Mouse (Mus musculus) MEL (cell line): ENCODE measurements around the gene P2ry2. TPM values are rescaled to one million over a fixed set of nuclear protein-coding genes. Genes with fewer than 3 reads are reported as not detected.

Experiments
- DNase-seq: peaks from one replicate; pipeline ENCODE4 v3.0.0; 2011; ENCODE audit warnings: low read depth, low spot score
- H3K27ac ChIP-seq: 2 replicates; pipeline ENCODE4 v1.5.1; 2012; ENCODE audit warnings: low read depth, mild to moderate bottlenecking, control low read depth, low read length, moderate library complexity; ENCODE audit not compliant: control insufficient read depth
- H3K27me3 ChIP-seq, 2 experiments: fragments of 150-350 bp in 1 of 2; sonication (generic) in 1 of 2; 2 replicates each; pipeline ENCODE4 v1.6.1; 2012; ENCODE audit warnings: low read length in 2 of 2, mild to moderate bottlenecking in 2 of 2, improper control_type of control experiment in 1 of 2, moderate library complexity in 1 of 2; ENCODE audit not compliant: insufficient read depth in 2 of 2, control insufficient read depth in 1 of 2
- H3K36me3 ChIP-seq, 2 experiments: 2 replicates each; pipeline ENCODE4 v1.6.1; 2012 to 2014; ENCODE audit warnings: low read length in 2 of 2, improper control_type of control experiment in 1 of 2, inconsistent platforms in 1 of 2, mild to moderate bottlenecking in 1 of 2; ENCODE audit not compliant: insufficient read depth in 2 of 2, control insufficient read depth in 1 of 2
- H3K4me1 ChIP-seq, 2 experiments: fragments of 150-350 bp in 1 of 2; sonication (generic) in 1 of 2; 2 replicates each; pipeline ENCODE4 v1.6.1; 2012; ENCODE audit warnings: low read length in 2 of 2, improper control_type of control experiment in 1 of 2, mild to moderate bottlenecking in 1 of 2; ENCODE audit not compliant: insufficient read depth in 2 of 2, control insufficient read depth in 1 of 2
- H3K4me3 ChIP-seq, 2 experiments: fragments of 150-350 bp in 1 of 2; sonication (generic) in 1 of 2; 2 replicates each; pipeline ENCODE4 v1.5.1; 2012; ENCODE audit warnings: low read depth in 2 of 2, low read length in 2 of 2, mild to moderate bottlenecking in 2 of 2, moderate library complexity in 2 of 2, control low read depth in 1 of 2, improper control_type of control experiment in 1 of 2; ENCODE audit not compliant: control insufficient read depth in 1 of 2, insufficient read depth in 1 of 2
- H3K79me2 ChIP-seq: 2 replicates; pipeline ENCODE4 v1.6.1; 2012; ENCODE audit warnings: mild to moderate bottlenecking, low read length, moderate library complexity; ENCODE audit not compliant: control insufficient read depth, poor library complexity, insufficient read depth
- H3K9ac ChIP-seq: 2 replicates; pipeline ENCODE4 v1.6.1; 2012; ENCODE audit warnings: low read depth, mild to moderate bottlenecking, control low read depth, low read length, moderate library complexity; ENCODE audit not compliant: control insufficient read depth, poor library complexity, severe bottlenecking
- H3K9me3 ChIP-seq: fragments of 150-350 bp; sonication (generic); replicated peaks from 2 replicates; pipeline ENCODE4 v1.6.1; 2012; ENCODE audit warnings: mild to moderate bottlenecking, low read length, improper control_type of control experiment, moderate library complexity; ENCODE audit not compliant: insufficient read depth
- CHD1 ChIP-seq: IDR thresholded peaks from 2 replicates; pipeline ENCODE4 v1.6.1; 2012; ENCODE audit warnings: low read depth, mild to moderate bottlenecking, inconsistent platforms, low read length, improper control_type of control experiment
- EP300 ChIP-seq, 2 experiments: IDR thresholded peaks; 2 replicates each; pipeline ENCODE4 v1.6.1; 2011; ENCODE audit warnings: improper control_type of control experiment in 2 of 2, low read length in 2 of 2, low read depth in 1 of 2, mild to moderate bottlenecking in 1 of 2
- GATA1 ChIP-seq: IDR thresholded peaks from 2 replicates; pipeline ENCODE4 v1.6.1; 2011; ENCODE audit warnings: low read depth, low read length, improper control_type of control experiment
- HCFC1 ChIP-seq: IDR thresholded peaks from 2 replicates; pipeline ENCODE4 v1.6.1; 2012; ENCODE audit warnings: low read depth, mild to moderate bottlenecking, inconsistent platforms, low read length, improper control_type of control experiment, moderate library complexity
- JUND ChIP-seq: IDR thresholded peaks from 2 replicates; pipeline ENCODE4 v1.6.1; 2011; ENCODE audit warnings: low read depth, mild to moderate bottlenecking, improper control_type of control experiment, low read length
- KAT2A ChIP-seq: conservative IDR thresholded peaks from 2 replicates; pipeline ENCODE4 v1.6.1; 2012; ENCODE audit warnings: low read depth, low read length, improper control_type of control experiment, inconsistent platforms
- MAFK ChIP-seq: IDR thresholded peaks from 2 replicates; pipeline ENCODE4 v1.6.1; 2011; ENCODE audit warnings: low read depth, mild to moderate bottlenecking, low read length, improper control_type of control experiment, borderline replicate concordance
- MAX ChIP-seq: IDR thresholded peaks from 2 replicates; pipeline ENCODE4 v1.6.1; 2011; ENCODE audit warnings: low read length, improper control_type of control experiment
- MAZ ChIP-seq: IDR thresholded peaks from 2 replicates; pipeline ENCODE4 v1.6.1; 2012; ENCODE audit warnings: low read depth, mild to moderate bottlenecking, inconsistent platforms, low read length, improper control_type of control experiment
- MEF2A ChIP-seq: IDR thresholded peaks from 2 replicates; pipeline ENCODE4 v1.6.1; 2014; ENCODE audit warnings: low read depth, mild to moderate bottlenecking, inconsistent platforms, low read length, improper control_type of control experiment; ENCODE audit not compliant: poor library complexity, insufficient replicate concordance, severe bottlenecking; ENCODE audit errors: extremely low read depth
- MXI1 ChIP-seq: IDR thresholded peaks from 2 replicates; pipeline ENCODE4 v1.6.1; 2011; ENCODE audit warnings: mild to moderate bottlenecking, low read depth, low read length, improper control_type of control experiment
- MYC ChIP-seq: IDR thresholded peaks from 2 replicates; pipeline ENCODE4 v1.6.1; 2011; ENCODE audit warnings: low read depth, mild to moderate bottlenecking, low read length, improper control_type of control experiment, moderate library complexity
- NRF1 ChIP-seq: IDR thresholded peaks from 2 replicates; pipeline ENCODE4 v1.6.1; 2014; ENCODE audit warnings: low read depth, mild to moderate bottlenecking, inconsistent platforms, low read length, improper control_type of control experiment, moderate library complexity; ENCODE audit not compliant: poor library complexity, insufficient read depth, severe bottlenecking
- POLR2A ChIP-seq, 2 experiments: IDR thresholded peaks; 2 replicates each; pipeline ENCODE4 v1.6.1; 2011 to 2012; ENCODE audit warnings: low read length in 2 of 2, mild to moderate bottlenecking in 2 of 2, control low read depth in 1 of 2, improper control_type of control experiment in 1 of 2, low read depth in 1 of 2, moderate library complexity in 1 of 2; ENCODE audit not compliant: control insufficient read depth in 1 of 2, insufficient read depth in 1 of 2, poor library complexity in 1 of 2
- POLR2AphosphoS2 ChIP-seq: IDR thresholded peaks from 2 replicates; pipeline ENCODE4 v1.6.1; 2011; ENCODE audit warnings: low read length, improper control_type of control experiment
- RAD21 ChIP-seq: IDR thresholded peaks from 2 replicates; pipeline ENCODE4 v1.6.1; 2011; ENCODE audit warnings: mild to moderate bottlenecking, low read depth, low read length, improper control_type of control experiment
- RCOR1 ChIP-seq: IDR thresholded peaks from 2 replicates; pipeline ENCODE4 v1.6.1; 2012; ENCODE audit warnings: low read depth, mild to moderate bottlenecking, inconsistent platforms, low read length, improper control_type of control experiment
- SIN3A ChIP-seq: IDR thresholded peaks from 2 replicates; pipeline ENCODE4 v1.6.1; 2012; ENCODE audit warnings: low read length, improper control_type of control experiment, inconsistent platforms
- TAL1 ChIP-seq: IDR thresholded peaks from 2 replicates; pipeline ENCODE4 v1.6.1; 2012; ENCODE audit warnings: mild to moderate bottlenecking, inconsistent platforms, low read length, moderate library complexity, mixed read lengths
- TCF12 ChIP-seq: IDR thresholded peaks from 2 replicates; pipeline ENCODE4 v1.6.1; 2014; ENCODE audit warnings: low read depth, mild to moderate bottlenecking, inconsistent platforms, low read length, improper control_type of control experiment, moderate library complexity
- UBTF ChIP-seq: IDR thresholded peaks from 2 replicates; pipeline ENCODE4 v1.6.1; 2012; ENCODE audit warnings: low read depth, mild to moderate bottlenecking, inconsistent platforms, low read length, improper control_type of control experiment, moderate library complexity, borderline replicate concordance; ENCODE audit not compliant: insufficient read depth
- USF1 ChIP-seq: IDR thresholded peaks from 2 replicates; pipeline ENCODE4 v1.6.1; 2014; ENCODE audit warnings: low read depth, mild to moderate bottlenecking, inconsistent platforms, low read length, improper control_type of control experiment, moderate library complexity
- ZC3H11A ChIP-seq: IDR thresholded peaks from 2 replicates; pipeline ENCODE4 v1.6.1; 2012; ENCODE audit warnings: low read depth, mild to moderate bottlenecking, inconsistent platforms, low read length, improper control_type of control experiment
- ZMIZ1 ChIP-seq: IDR thresholded peaks from 2 replicates; pipeline ENCODE4 v1.6.1; 2012; ENCODE audit warnings: low read depth, mild to moderate bottlenecking, inconsistent platforms, low read length, improper control_type of control experiment, moderate library complexity
- ZNF384 ChIP-seq: IDR thresholded peaks from 2 replicates; pipeline ENCODE4 v1.6.1; 2012; ENCODE audit warnings: low read depth, mild to moderate bottlenecking, inconsistent platforms, low read length, improper control_type of control experiment
- polyA plus RNA-seq, 2 experiments: library from polyadenylated mRNA; stranded (reverse) in 1 of 2; unstranded in 1 of 2; fragments of >175 nt in 1 of 2; fragments of >200 nt in 1 of 2; gene quantifications; 2 replicates each; pipeline versions ENCODE4 v1.2.1 to v1.2.4; 2012; ENCODE audit warnings: low replicate concordance in 2 of 2, low read depth in 1 of 2; ENCODE audit not compliant: insufficient read length in 2 of 2, insufficient read depth in 1 of 2, missing spikeins in 1 of 2
- total RNA-seq: library from RNA; depleted of rRNA; stranded (reverse); fragments of 300-350 nt; gene quantifications from 2 replicates; pipeline ENCODE4 v1.2.3, GENCODE M21; 2012

P2ry2 gene
- total and polyA plus RNA-seq, 3 experiments, result 0.23 to 0.86 TPM; not detected in 1

DNA sequence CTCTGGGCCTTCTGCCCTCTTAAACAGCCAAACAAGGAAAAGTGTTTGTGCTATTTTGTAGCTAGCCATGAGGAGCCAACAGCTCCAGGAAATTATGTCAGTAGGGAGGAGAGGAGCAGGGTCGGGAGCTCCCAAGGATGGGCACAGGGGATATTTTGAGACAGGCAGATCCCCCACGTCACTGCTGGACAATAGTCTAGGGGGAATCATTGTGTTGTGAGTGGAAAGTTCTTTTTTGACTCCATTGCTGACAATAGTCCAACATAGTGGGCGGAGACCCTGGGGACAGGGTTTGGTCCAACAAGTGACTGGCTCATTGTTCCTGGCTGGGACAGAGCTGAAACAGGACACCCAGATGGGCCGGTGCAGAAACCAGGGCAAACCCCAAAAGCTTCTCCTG lies 19.5 kb downstream of the P2ry2 start:
- no peaks in the 10 kb centered on the region for H3K9me3 ChIP-seq
- no peak overlapping the region for H3K27ac ChIP-seq
- H3K36me3 ChIP-seq, result peaks cover 0 to 6% of the 10 kb centered on the region in 2 experiments; a peak in 1 of 4 replicates
- H3K4me3 ChIP-seq, result no peak overlapping the region
- no peaks in the 10 kb centered on the region for H3K79me2 ChIP-seq
- TF ChIP-seq HCFC1, result no peak
- TF ChIP-seq EP300 (IDR thresholded peaks at IDR 0.05; ENCODE audit: low read depth in 1 of 2, low read length in 2 of 2), result no peak
- H3K9ac ChIP-seq, result no peak overlapping the region
- DNase-seq, result no peak
- peaks cover 0 to 20% of the 10 kb centered on the region in 2 experiments; a peak in 2 of 4 replicates for H3K4me1 ChIP-seq
- no peaks in the 10 kb centered on the region for H3K27me3 ChIP-seq

GRCm38 (mm10) chr7:100991972-100992371 lies 20.7 kb downstream of the P2ry2 start:
- Histone ChIP-seq H3K9me3 (no peaks in the 10 kb centered on the region), H3K4me3 (no peak overlapping the region), H3K27me3 (no peaks in the 10 kb centered on the region), H3K36me3 (peaks cover 0 to 5% of the 10 kb centered on the region in 2 experiments; a peak in 1 of 4 replicates), H3K4me1 (peaks cover 0 to 15% of the 10 kb centered on the region in 2 experiments; a peak in 2 of 4 replicates), H3K9ac (no peak overlapping the region), H3K79me2 (no peaks in the 10 kb centered on the region), H3K27ac (no peak overlapping the region)
- DNase-seq, result no peak
- TF ChIP-seq ZMIZ1, result no peak

DNA sequence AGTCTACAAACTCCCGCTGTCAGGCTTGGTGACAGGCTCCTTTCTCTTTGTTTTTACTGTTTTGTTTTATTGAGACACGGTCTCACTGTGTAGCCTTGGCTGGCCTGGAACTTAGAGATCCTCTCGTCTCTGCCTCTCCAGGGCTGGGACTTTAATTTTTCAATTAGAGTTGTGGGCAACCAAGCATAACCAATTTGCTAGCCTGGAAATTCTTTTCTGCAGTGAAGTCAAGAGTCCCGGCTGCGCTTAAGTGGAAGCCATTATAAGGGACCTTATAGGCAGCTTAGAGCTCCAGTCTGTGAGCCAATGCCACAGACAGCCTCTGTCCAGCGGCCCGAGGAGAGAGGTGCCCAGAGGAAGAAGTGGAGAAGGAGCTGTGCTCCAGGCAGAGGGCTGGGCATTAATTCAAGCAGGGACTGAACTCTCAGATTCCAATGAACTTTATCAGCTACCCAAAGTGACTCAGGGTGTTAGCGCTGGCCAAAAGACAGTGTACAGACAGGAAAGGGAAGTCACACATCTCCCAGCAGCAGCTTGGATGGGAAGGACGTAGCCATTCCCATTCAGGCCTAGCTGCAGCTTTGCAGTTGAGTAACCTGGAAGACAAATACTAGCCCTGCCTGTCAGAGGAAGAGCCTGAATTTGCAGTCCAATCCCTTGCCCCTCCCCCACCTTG lies 21.9 kb downstream of the P2ry2 start:
- no peaks in the 10 kb centered on the region for H3K9me3 ChIP-seq
- peaks cover 0 to 3% of the 10 kb centered on the region in 2 experiments; a peak in 2 of 4 replicates for H3K4me1 ChIP-seq
- H3K79me2 ChIP-seq, result no peaks in the 10 kb centered on the region
- no peaks in the 10 kb centered on the region for H3K36me3 ChIP-seq
- peak; percentile 57 for DNase-seq
- no peak overlapping the region for H3K27ac ChIP-seq
- no peak overlapping the region for H3K9ac ChIP-seq
- H3K4me3 ChIP-seq, result no peak overlapping the region
- no peaks in the 10 kb centered on the region for H3K27me3 ChIP-seq
- TF ChIP-seq TAL1, result peak; percentile 18; the same call in 1 of the 2 replicates
- TF ChIP-seq JUND, result no peak
- 0 out of 2 replicates have a peak, but pooled peaks have one; percentile 35 for TF ChIP-seq GATA1
- peak in 1 of 2 experiments; percentile 66; a peak in 2 of 4 replicates for TF ChIP-seq EP300 (IDR thresholded peaks at IDR 0.05; ENCODE audit: low read depth in 1 of 2, low read length in 2 of 2)
- no peak for TF ChIP-seq USF1
- TF ChIP-seq MEF2A, result no peak
- TF ChIP-seq MAX, result no peak
- TF ChIP-seq MAZ, result no peak
- no peak for TF ChIP-seq ZC3H11A
- TF ChIP-seq RAD21, result no peak
- TF ChIP-seq UBTF, result no peak
- no peak for TF ChIP-seq MAFK
- TF ChIP-seq POLR2AphosphoS2, result no peak
- TF ChIP-seq KAT2A, result no peak
- no peak for TF ChIP-seq TCF12
- no peak for TF ChIP-seq NRF1
- TF ChIP-seq ZNF384, result no peak
- no peak for TF ChIP-seq POLR2A (IDR thresholded peaks at IDR 0.05; ENCODE audit: control insufficient read depth in 1 of 2, insufficient read depth in 1 of 2, low read depth in 1 of 2, low read length in 2 of 2, poor library complexity in 1 of 2)
- TF ChIP-seq CHD1, result no peak
- TF ChIP-seq MYC, result no peak
- no peak for TF ChIP-seq MXI1
- no peak for TF ChIP-seq SIN3A
- peak; percentile 25; the same call in 1 of the 2 replicates for TF ChIP-seq RCOR1
